Mouse (Mus musculus): ENCODE measurements around the gene Canx.

Canx gene

DNA sequence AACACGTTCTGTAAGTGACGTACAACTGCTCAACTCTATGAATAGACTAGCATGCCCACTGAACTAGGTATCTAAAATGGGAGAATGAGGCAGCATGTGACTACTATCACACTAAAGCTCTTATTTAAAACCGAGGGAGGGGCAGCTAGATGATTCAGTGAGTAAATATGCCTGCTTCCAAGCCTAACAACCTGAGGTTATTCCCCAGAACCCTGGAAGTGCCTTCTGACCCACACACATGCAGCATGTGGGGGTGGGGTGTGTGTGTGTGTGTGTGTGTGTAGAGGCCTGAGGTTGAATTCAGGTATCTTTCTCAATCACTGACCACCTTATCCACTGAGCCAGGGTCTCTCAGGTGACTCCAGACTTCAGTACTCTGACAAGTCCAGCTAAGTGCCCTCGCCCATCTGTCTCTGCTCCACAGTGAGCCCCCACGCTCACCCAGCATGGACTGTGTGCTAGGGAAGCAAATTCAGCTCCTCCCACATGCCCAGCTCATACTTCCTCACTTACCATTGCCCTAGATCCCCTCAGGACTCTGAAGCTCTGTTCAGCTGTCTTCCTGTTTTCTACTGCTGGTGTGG lies 49.8 kb downstream of the Canx start:
- no peak for DNase-seq (ENCODE audit: low spot score)

DNA sequence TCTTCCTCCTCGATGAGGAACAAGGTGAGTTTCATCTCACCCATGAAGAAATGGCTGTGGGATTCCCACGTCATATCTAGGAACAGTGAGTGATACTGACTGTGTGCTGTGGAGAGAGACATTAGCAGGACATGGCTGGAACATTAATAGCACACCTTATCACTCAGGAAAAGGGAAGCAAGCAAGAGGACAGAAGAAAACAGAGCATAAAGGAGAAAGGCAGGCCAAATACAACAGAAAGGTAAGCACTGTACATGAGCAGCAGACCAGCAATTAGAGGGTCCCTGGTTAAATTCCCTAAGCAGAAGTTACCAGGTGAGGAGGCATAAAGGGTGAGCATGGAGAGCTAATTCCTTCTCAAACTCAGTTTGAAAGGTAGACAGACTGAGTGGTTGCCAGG lies 50.4 kb downstream of the Canx start:
- DNase-seq (ENCODE audit: low spot score), result no peak

DNA sequence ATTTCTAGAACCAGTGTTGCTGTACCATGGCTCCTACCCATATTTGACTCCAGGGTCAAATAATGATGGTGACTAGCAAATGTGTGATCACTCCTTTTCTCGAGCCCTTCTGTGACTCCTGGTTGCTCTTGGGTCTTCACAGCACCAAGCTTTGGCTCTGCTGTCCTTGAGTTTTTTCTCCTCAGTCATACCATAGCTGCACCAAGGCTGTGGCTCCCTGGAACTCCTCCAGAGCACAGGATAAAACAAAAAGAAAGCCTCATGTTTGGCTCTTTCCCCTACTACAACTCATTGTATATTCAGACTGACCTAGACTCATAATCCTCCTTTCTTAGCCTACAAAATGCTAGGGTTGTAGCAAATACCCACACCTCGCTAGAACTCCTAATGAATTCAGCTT lies 52.7 kb downstream of the Canx start:
- no peak for DNase-seq (ENCODE audit: low spot score)

DNA sequence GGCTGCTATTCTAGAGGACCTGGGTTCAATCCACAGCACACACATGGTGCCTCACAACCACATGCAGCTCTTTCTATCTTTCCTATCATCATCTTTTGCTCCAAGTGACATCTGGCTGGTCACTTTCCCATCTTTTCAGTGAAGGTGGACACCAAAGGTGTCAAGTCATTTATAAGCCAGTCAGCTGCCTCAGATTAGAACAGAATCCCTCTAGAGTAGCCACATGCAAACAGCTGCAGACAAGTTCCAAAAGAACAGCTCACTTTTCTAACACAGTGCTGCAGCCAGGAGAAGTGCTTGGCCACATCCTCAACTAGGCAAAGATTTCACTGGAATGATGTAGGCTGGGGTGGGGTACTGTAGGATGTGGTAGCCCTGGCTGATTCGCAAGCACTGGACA lies 55.6 kb downstream of the Canx start:
- no peak for DNase-seq (ENCODE audit: low spot score)

DNA sequence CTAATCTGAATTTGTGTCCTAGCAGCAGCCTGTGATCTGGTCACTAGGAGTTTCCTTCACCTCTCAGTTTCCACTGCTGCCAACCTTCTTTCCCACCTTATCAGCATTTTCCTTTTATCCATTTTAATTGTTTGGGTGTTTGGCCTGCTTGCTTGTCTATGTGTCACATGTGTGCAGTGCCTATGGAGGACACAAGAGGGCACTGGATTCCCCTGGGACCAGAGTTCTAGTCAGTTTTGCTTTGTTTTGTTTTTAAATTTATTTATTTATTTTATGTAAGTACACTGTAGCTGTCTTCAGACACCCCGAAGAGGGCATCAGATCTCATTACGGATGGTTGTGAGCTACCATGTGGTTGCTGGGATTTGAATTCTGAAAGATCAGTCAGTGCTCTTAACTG lies 56.3 kb downstream of the Canx start:
- DNase-seq (ENCODE audit: low spot score), result peak; percentile 39

DNA sequence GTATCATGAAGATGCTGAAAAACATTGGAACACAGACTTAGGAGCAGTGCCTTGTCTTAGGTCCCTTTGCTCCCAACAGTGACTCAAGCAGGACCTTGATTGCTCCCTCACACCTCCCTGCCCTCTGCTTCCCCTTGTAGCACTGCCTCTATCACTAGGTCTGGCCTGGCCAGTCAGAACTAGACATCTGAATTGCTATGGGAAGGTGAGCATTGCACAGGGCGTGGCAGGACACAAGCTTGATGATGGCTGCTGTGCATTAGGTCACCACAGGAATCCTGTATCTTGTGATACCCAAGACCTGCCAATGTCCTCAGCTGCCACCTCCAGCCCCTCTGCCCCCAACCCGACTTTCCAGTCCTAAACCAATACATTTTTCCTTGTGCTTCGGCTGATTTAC lies 58.5 kb downstream of the Canx start:
- no peak for DNase-seq (ENCODE audit: low spot score)

DNA sequence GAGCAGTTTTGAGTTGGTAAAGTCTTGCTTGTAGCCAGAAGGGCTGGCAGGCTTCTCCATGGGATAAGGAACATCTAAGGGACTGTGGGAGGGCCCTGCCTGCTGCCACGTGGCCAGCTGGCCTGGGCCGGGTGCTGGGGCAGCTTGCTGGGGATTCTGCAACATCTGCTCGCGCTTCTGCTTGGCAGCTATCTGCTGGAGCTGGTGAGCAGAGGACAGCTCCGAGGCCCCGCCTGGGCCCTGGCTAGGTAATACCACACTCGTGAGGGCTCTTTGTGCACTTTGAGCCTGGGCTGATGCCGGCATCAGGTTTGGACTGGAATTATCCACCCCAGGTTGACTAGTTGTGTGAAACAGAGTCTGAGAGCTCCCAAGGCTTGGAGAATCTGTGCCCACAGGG lies 59.5 kb downstream of the Canx start:
- DNase-seq (ENCODE audit: low spot score), result no peak

DNA sequence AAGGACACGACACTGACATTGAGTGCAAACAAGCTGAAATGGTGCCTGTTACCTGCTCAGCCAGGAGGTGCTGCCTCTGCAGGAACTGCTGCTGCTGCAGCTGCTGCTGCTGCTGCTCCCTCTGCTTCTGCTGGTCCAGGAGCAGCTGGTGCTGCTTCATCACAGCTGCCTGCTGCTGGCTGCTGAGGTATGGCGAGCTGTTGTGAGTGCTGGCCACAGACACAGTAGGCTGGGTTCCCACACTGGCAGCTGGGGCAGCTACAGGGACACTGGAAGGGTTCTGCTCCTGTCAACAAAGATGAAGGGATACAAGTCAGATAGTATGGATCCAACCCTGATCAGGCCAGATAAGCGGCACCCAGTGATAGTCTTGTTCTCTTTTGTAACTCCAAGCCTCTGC lies 62.3 kb downstream of the Canx start:
- DNase-seq (ENCODE audit: low spot score), result no peak

DNA sequence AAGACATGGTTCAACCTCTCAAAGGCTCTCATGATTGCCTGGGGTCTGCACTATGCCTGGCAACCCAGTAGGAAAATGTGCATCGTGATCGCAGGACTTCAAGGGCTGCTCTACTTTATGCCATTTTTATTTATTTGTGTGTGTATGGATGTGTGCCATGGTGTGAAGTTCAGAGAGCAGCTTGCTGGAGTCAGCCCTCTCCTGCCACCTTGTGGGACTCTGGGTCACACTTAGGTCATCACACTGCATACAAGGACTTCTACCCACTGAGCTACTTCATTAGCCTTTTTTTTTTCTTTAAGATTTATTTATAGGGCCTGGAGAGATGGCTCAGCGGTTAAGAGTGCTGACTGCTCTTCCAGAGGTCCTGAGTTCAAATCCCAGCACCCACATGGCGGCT lies 63.5 kb downstream of the Canx start:
- no peak for DNase-seq (ENCODE audit: low spot score)

DNA sequence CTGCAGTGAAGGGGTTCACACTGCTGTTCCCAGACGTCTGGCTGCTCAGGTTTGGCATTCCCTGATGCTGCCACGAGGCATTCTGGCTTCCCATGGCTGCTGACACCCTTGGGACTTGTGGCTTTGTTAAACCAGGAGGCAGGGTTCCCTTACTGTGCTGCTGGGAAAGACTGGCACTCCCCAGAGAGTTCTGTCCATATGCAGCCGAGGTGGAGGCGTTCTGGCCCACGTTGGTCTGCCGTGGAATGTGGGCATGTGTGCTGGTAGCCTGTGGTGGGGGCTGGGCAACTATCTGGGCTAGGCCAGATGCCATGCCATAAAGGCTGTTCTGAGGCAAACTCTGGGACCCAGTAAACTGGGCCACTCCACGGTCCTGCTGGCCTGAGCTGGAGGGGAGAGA lies 67.2 kb downstream of the Canx start:
- DNase-seq (ENCODE audit: low spot score), result no peak

DNA sequence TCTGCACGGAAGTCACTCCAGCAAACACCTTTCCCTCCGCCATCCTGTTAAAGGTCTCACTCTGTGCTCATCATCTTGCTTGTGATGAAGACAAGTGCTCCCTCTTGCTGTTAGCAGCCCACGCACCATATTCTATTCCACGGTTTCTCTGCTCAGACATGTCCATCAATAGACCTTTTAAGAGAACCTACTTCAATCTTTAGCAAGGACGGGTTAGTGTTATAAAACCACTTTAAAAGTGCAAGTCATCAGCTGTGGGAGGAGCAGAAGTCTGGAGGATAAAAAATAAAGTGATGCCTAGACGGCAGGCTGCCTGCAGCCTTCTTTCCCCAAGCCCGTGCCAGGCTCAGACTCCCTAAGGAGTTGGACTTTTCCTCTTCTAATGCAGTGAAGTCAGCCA lies 68.9 kb downstream of the Canx start:
- DNase-seq (ENCODE audit: low spot score), result no peak

DNA sequence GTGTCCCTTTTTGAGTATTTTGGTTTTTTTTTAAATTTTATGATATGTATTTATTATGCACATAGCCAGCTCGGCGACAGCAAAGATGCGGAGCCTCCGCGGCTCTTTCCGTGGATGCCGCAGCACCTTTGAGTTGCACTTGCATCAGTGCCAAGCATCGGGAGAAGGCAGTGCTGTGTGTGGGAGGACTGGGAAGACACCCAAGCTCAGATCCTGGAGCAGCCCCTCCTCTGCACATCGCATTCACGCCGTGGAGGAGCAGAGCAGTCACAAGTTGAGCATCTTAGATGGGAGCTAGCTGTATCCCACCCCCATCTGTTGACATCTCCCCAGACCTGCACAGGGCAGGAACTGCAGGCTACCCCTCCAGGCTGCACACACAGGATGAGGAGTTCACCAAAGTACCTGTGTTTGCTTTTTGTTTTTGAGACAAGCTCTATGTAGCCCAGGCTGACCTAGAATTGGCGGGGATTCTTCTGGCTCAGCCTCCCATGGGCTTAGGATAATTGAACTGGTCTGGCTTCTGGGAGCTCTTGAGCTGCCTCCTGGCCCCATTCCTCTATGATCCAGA lies 71.4 kb downstream of the Canx start:
- DNase-seq (ENCODE audit: low spot score), result no peak

DNA sequence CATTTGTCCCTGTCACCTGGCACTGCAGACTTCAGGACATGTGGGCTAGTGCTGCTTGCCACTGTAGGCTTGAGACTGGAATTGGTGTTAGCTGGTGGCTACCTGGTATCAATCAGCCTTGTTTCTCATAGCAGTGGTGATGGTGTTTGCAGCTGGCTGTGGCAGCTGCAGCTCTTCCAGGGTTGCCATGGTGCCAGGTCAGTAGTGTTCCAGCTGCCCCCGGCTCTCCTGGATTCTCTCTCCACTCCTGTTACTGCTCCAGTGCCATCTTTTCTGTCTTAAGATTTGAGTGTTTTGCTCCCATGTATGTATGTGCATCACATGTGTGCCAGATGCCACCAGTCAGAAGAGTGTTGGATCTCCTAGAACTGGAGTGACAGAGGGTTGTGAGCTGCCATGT lies 72.1 kb downstream of the Canx start:
- no peak for DNase-seq (ENCODE audit: low spot score)

DNA sequence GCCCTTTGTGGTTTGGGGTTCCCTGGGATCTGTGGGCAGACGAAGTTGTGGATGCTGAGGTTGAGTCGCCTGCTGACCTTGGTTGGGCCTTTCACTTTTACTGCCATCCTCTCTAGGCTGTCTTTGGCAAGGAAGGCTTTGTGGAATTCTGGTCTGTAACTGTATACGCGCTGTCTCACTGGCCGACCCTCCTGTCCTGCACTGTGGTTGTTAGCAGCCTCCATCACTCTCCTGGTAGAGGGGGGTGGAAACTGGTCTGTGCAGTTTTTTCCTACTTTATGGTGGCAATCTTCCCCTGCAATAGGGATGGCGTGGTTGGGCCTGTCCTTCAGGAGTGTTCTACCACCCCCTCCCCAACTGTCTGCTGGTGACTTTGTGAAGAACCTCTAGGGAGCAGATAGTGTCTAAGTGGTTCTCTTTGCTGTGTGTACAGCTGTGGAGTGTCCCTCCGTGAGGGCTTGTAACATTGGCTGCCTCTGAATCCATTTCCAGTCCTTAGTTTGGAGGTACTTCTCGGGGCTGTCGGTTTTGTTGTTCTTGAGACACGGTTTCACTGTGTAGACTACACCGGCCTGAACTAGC lies 72.7 kb downstream of the Canx start:
- peak; percentile 36 for DNase-seq (ENCODE audit: low spot score)

DNA sequence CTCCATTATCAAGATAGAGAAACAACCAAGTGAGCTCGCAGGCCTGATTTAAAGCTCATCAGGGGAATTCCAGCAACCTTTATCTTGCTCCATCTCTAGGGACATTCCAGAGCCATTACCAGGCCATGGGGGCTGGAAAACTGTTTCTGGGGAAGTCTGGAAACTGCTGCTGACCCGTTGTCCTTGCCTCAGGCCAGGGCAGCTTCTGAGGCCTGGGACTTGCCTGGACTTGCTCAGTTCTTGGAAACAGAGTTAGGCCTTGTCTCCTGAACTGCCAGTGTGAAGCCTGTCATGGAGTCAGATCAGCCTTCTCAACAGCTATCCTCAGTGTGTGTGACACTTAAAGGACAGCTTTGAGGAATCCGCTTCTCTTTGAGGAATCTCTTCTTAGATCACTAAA lies 73.3 kb downstream of the Canx start:
- peak; percentile 55 for DNase-seq (ENCODE audit: low spot score)

DNA sequence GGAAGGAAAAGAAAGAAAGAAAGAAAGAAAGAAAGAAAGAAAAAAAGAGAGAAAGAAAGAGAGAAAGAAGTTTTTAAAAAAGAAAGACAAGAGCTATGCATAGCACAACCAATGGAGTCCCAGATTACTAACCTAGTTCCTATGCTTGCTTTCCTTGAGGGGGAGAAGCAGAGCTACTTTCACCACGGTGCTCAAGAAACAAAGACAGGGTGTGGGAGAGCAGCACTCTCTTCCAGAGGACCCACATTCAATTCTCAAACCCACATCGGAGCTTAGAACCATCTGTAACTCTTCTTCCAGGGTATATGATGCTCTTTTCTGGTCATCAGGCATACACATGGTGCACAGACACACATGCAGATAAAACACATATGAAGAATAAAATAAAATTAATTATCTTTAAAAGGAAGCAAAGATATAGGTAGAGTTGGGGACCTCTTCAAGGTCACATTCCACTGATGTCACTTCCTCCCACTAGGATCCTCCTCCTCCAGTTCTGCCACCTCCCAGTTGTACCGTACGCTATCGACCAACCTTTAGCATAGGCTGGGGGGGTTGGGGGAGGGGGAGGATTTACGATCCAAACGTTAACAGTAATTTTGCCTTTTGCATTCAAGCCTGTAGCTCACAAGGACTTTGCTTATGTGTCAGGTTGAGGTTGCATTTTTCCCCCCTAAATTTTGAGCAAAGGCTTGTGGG lies 76.9 kb downstream of the Canx start:
- DNase-seq (ENCODE audit: low spot score), result no peak

DNA sequence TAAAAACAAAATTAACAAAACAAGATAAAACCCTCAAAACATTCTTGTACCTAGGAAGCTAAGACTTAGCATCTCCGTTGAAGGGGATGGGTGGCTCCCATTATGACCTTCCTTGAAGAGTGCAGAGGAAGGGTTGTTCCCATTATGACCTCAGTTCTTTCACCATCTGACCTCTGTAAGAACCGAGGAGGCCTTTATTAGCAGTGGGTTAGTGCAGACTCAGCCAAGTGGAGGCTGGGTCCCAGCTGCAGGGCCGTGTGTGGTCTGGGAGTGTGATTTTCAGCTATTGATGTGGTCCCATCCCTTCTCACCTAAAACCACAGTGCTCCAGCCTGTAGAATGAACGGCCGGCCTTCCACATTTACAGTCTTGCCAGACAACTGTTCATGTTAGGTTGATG lies 80.2 kb downstream of the Canx start:
- no peak for DNase-seq (ENCODE audit: low spot score)
